Comparison of ENCODE assay signal across 8 mouse cellular contexts in genomic region chr16:23127673-23128375, GRCm38 (mm10). TPM values are rescaled to one million over a fixed set of nuclear protein-coding genes. Genes with fewer than 3 reads are reported as not detected.
DNase-seq lines count a peak whose midpoint lies in the region; ATAC-seq and TF ChIP-seq lines count a peak whose summit lies in the region.

Rfc4 (minus strand) TSS chr16:23127737.

- peak; percentile 82 to 95 for TF ChIP-seq POLR2A in MEL (IDR thresholded peaks at IDR 0.05; ENCODE audit: control insufficient read depth in 1 of 2, insufficient read depth in 1 of 2, low read depth in 1 of 2, low read length in 2 of 2, poor library complexity in 1 of 2)
- TF ChIP-seq POLR2A in cerebellum, adult 2 months (IDR thresholded peaks at IDR 0.05; ENCODE audit: borderline replicate concordance, insufficient read depth, low read length): peak; percentile 89
- TF ChIP-seq POLR2A in thymus, adult 2 months (IDR thresholded peaks at IDR 0.05; ENCODE audit: control insufficient read depth, extremely low read depth, insufficient read depth, low read length, poor library complexity): peak; percentile 87

- peak within 1 kb of the TSS; percentile 94 for H3K9ac ChIP-seq in MEL (ENCODE audit: control insufficient read depth, low read depth, low read length, poor library complexity, severe bottlenecking)
- H3K9ac ChIP-seq in lung, embryonic 16.5 days (ENCODE audit: low read length): peak within 1 kb of the TSS; percentile 92

- peaks cover 29% of the 10 kb centered on the region for H3K79me2 ChIP-seq in MEL (ENCODE audit: control insufficient read depth, insufficient read depth, low read length, poor library complexity)

- peaks cover 11 to 15% of the 10 kb centered on the region in 2 experiments for H3K36me3 ChIP-seq in MEL (ENCODE audit: control insufficient read depth in 1 of 2, insufficient read depth in 2 of 2, low read length in 2 of 2)
- H3K36me3 ChIP-seq in lung, embryonic 16.5 days (ENCODE audit: control insufficient read depth, insufficient read depth, low read length): peaks cover 6% of the 10 kb centered on the region
- no peaks in the 10 kb centered on the region for H3K36me3 ChIP-seq in thymus, adult 2 months (ENCODE audit: control insufficient read depth, insufficient read depth, low read length)

- TF ChIP-seq CTCF in MEL (IDR thresholded peaks at IDR 0.05 in 2 of 3, conservative IDR thresholded peaks at IDR 0.05 in 1 of 3; ENCODE audit: control insufficient read depth in 1 of 3, insufficient read depth in 1 of 3, low read depth in 2 of 3, low read length in 3 of 3, poor library complexity in 1 of 3, severe bottlenecking in 1 of 3): peak; percentile 0 to 15 (median 7); a peak in 2 of 6 replicates
- TF ChIP-seq CTCF in cerebellum, adult 2 months (IDR thresholded peaks at IDR 0.05; ENCODE audit: borderline replicate concordance, insufficient read depth, low read depth, low read length): 0 out of 2 replicates have a peak, but pooled peaks have one; percentile 21
- peak; percentile 44; the same call in 1 of the 2 replicates for TF ChIP-seq CTCF in thymus, adult 2 months (IDR thresholded peaks at IDR 0.05; ENCODE audit: borderline replicate concordance, control insufficient read depth, extremely low read depth, insufficient read depth, low read length, poor library complexity)

- peak within 1 kb of the TSS; percentile 90 for H3K4me2 ChIP-seq in lung, embryonic 16.5 days (ENCODE audit: low read depth, low read length)

- ATAC-seq in hematopoietic stem cell, adult 5-6 weeks (replicated peaks in 1 of 2; ENCODE audit: insufficient read depth in 1 of 2, low FRiP score in 2 of 2, low TSS enrichment in 1 of 2, low read depth in 1 of 2, poor library complexity in 2 of 2, severe bottlenecking in 2 of 2): peak; percentile 85 to 93
- ATAC-seq in lung, embryonic 16.5 days (ENCODE audit: low read depth): peak; percentile 95

- no peak for TF ChIP-seq RAD21 in MEL (IDR thresholded peaks at IDR 0.05; ENCODE audit: low read depth, low read length)

- H3K9me3 ChIP-seq in MEL (replicated peaks; ENCODE audit: insufficient read depth, low read length): no peaks in the 10 kb centered on the region
- no peaks in the 10 kb centered on the region for H3K9me3 ChIP-seq in lung, embryonic 16.5 days (ENCODE audit: control insufficient read depth, low read length)

- peaks cover 0 to 13% of the 10 kb centered on the region in 2 experiments; a peak in 2 of 4 replicates for H3K4me1 ChIP-seq in MEL (ENCODE audit: control insufficient read depth in 1 of 2, insufficient read depth in 2 of 2, low read length in 2 of 2)
- no peaks in the 10 kb centered on the region for H3K4me1 ChIP-seq in cerebellum, adult 2 months (ENCODE audit: control insufficient read depth, insufficient read depth, low read length)
- H3K4me1 ChIP-seq in lung, embryonic 16.5 days (replicated peaks; ENCODE audit: control insufficient read depth, insufficient read depth, low read length): peaks cover 9% of the 10 kb centered on the region
- H3K4me1 ChIP-seq in thymus, adult 2 months (replicated peaks; ENCODE audit: control insufficient read depth, insufficient read depth, low read length): peaks cover 8% of the 10 kb centered on the region

- TF ChIP-seq EP300 in MEL (IDR thresholded peaks at IDR 0.05; ENCODE audit: low read depth in 1 of 2, low read length in 2 of 2): no peak

- no peaks in the 10 kb centered on the region for H3K27me3 ChIP-seq in MEL (ENCODE audit: control insufficient read depth in 1 of 2, insufficient read depth in 2 of 2, low read length in 2 of 2)
- H3K27me3 ChIP-seq in cerebellum, adult 2 months (ENCODE audit: control insufficient read depth, insufficient read depth, low read length): no peaks in the 10 kb centered on the region
- H3K27me3 ChIP-seq in lung, embryonic 16.5 days (ENCODE audit: control insufficient read depth, insufficient read depth, low read depth, low read length): no peaks in the 10 kb centered on the region
- no peaks in the 10 kb centered on the region for H3K27me3 ChIP-seq in thymus, adult 2 months (ENCODE audit: control insufficient read depth, insufficient read depth, low read length)

- H3K27ac ChIP-seq in MEL (ENCODE audit: control insufficient read depth, low read depth, low read length): peak within 1 kb of the TSS; percentile 89
- peak within 1 kb of the TSS; percentile 89 for H3K27ac ChIP-seq in cerebellum, adult 2 months (ENCODE audit: insufficient read depth, low read length)
- peak within 1 kb of the TSS; percentile 98 for H3K27ac ChIP-seq in lung, embryonic 16.5 days (ENCODE audit: low read length)
- peak within 1 kb of the TSS; percentile 66 for H3K27ac ChIP-seq in thymus, adult 2 months (ENCODE audit: control insufficient read depth, insufficient read depth, low read length)

- peak within 1 kb of the TSS; percentile 70 to 71 for H3K4me3 ChIP-seq in MEL (ENCODE audit: control insufficient read depth in 1 of 2, insufficient read depth in 1 of 2, low read depth in 2 of 2, low read length in 2 of 2)
- H3K4me3 ChIP-seq in cerebellum, adult 2 months (replicated peaks; ENCODE audit: insufficient read depth, low read depth, low read length): peak within 1 kb of the TSS; percentile 66
- peak within 1 kb of the TSS; percentile 73 for H3K4me3 ChIP-seq in lung, embryonic 16.5 days (ENCODE audit: low read length)
- H3K4me3 ChIP-seq in thymus, adult 2 months (ENCODE audit: control insufficient read depth, insufficient read depth, low read length): peak within 1 kb of the TSS; percentile 78

- WGBS in cerebellum, adult 2 months: under 1% methylated on average over 51 of the region's 51 CpGs
- WGBS in lung, embryonic 16.5 days: under 1% methylated on average over 51 of the region's 51 CpGs
- under 1% methylated on average over 51 of the region's 51 CpGs for WGBS in thymus, adult 2 months

- DNase-seq in MEL (ENCODE audit: low read depth, low spot score): peak; percentile 93
- DNase-seq in cerebellum, adult 2 months: peak; percentile 94 to 96
- DNase-seq in forelimb bud, embryonic 11.5 days (ENCODE audit: low read depth, low spot score): peak; percentile 88
- peak; percentile 91 for DNase-seq in layer of hippocampus, adult 9-11 months
- peak; percentile 79 for DNase-seq in ovary, adult 18-20 months (ENCODE audit: low spot score)
- peak; percentile 92 for DNase-seq in thymus, adult 2 months

TF ChIP-seq in MEL, 35 proteins besides CTCF, POLR2A, EP300 and RAD21:
- TF ChIP-seq TAL1 (IDR thresholded peaks at IDR 0.05; ENCODE audit: low read length): no peak
- peak; percentile 87; the same call in 1 of the 2 replicates for TF ChIP-seq MXI1 (IDR thresholded peaks at IDR 0.05; ENCODE audit: low read depth, low read length)
- peak; percentile 39; the same call in 1 of the 2 replicates for TF ChIP-seq ETS1 (IDR thresholded peaks at IDR 0.05; ENCODE audit: low read depth, low read length)
- TF ChIP-seq TCF12 (IDR thresholded peaks at IDR 0.05; ENCODE audit: low read depth, low read length): peak; percentile 66
- no peak for TF ChIP-seq USF2 (IDR thresholded peaks at IDR 0.05; ENCODE audit: borderline replicate concordance in 1 of 2, insufficient read depth in 1 of 2, low read depth in 1 of 2, low read length in 2 of 2)
- TF ChIP-seq TBP (IDR thresholded peaks at IDR 0.05; ENCODE audit: low read depth, low read length): peak; percentile 76
- peak; percentile 89; the same call in 1 of the 2 replicates for TF ChIP-seq SIN3A (IDR thresholded peaks at IDR 0.05; ENCODE audit: low read length)
- no peak for TF ChIP-seq JUND (IDR thresholded peaks at IDR 0.05; ENCODE audit: low read depth, low read length)
- no peak for TF ChIP-seq ZC3H11A (IDR thresholded peaks at IDR 0.05; ENCODE audit: low read depth, low read length)
- peak; percentile 91 for TF ChIP-seq POLR2AphosphoS2 (IDR thresholded peaks at IDR 0.05; ENCODE audit: low read length)
- TF ChIP-seq SMC3 (IDR thresholded peaks at IDR 0.05; ENCODE audit: low read depth, low read length): peak; percentile 22; the same call in 1 of the 2 replicates
- TF ChIP-seq MAX (IDR thresholded peaks at IDR 0.05; ENCODE audit: low read length): 0 out of 2 replicates have a peak, but pooled peaks have one; percentile 35
- TF ChIP-seq UBTF (IDR thresholded peaks at IDR 0.05; ENCODE audit: borderline replicate concordance, insufficient read depth, low read depth, low read length): 0 out of 2 replicates have a peak, but pooled peaks have one; percentile 59
- TF ChIP-seq MEF2A (IDR thresholded peaks at IDR 0.05; ENCODE audit: extremely low read depth, insufficient replicate concordance, low read depth, low read length, poor library complexity, severe bottlenecking): no peak
- TF ChIP-seq BHLHE40 (IDR thresholded peaks at IDR 0.05; ENCODE audit: borderline replicate concordance, low read depth, low read length): no peak
- TF ChIP-seq NELFE (IDR thresholded peaks at IDR 0.05; ENCODE audit: low read depth, low read length): peak; percentile 96
- TF ChIP-seq MAFK (IDR thresholded peaks at IDR 0.05; ENCODE audit: borderline replicate concordance, low read depth, low read length): no peak
- peak; percentile 99 for TF ChIP-seq E2F4 (IDR thresholded peaks at IDR 0.05; ENCODE audit: borderline replicate concordance, low read depth, low read length)
- TF ChIP-seq POLR2AphosphoS5 (IDR thresholded peaks at IDR 0.05; ENCODE audit: borderline replicate concordance, low read depth, low read length): no peak
- TF ChIP-seq HCFC1 (IDR thresholded peaks at IDR 0.05; ENCODE audit: low read depth, low read length): peak; percentile 93
- peak; percentile 86; the same call in 1 of the 2 replicates for TF ChIP-seq ZMIZ1 (IDR thresholded peaks at IDR 0.05; ENCODE audit: low read depth, low read length)
- TF ChIP-seq ZKSCAN1 (IDR thresholded peaks at IDR 0.05; ENCODE audit: low read depth, low read length): no peak
- TF ChIP-seq KAT2A (conservative IDR thresholded peaks at IDR 0.05; ENCODE audit: low read depth, low read length): peak; percentile 72; the same call in 1 of the 2 replicates
- TF ChIP-seq CHD1 (IDR thresholded peaks at IDR 0.05; ENCODE audit: low read depth, low read length): 0 out of 2 replicates have a peak, but pooled peaks have one; percentile 48
- TF ChIP-seq GABPA (IDR thresholded peaks at IDR 0.05; ENCODE audit: low read depth, low read length): no peak

RNA-seq across cellular contexts. Expression of gene Rfc4, which starts in this region (rescaled TPM):
- 77.9 and 93.2 TPM in 2 replicates for total RNA-seq in MEL (2012; rRNA removed)
- polyA plus RNA-seq in MEL (2012; ENCODE audit: insufficient read depth in 1 of 2, insufficient read length in 2 of 2, low read depth in 1 of 2, low replicate concordance in 2 of 2, missing spikeins in 1 of 2): 10 to 100 TPM in 1 of 2 experiments, not detected in 1; 52.1 TPM
- 2.1 and 2.5 TPM in 2 replicates for polyA plus RNA-seq in cerebellum, adult 2 months (2012; rRNA removed)
- 59.0 and 75.0 TPM in 2 replicates for total RNA-seq in hematopoietic stem cell, adult 5-6 weeks (2017)
- polyA plus RNA-seq in lung, embryonic 16.5 days (2015; fragmentation: Nextera tagmentation; extraction: Ambion mirVana): 108 and 123 TPM in 2 replicates
- polyA plus RNA-seq in thymus, adult 2 months (2012; rRNA removed): 2.6 and 3.4 TPM in 2 replicates

Comparison
In these comparisons a context has a peak if more than half of its experiments do, and no peak if none do; other contexts are left out.
1. Peak in every context shown above with its lines: DNase-seq, ATAC-seq, H3K4me3 ChIP-seq and H3K27ac ChIP-seq.